Mouse (Mus musculus): ENCODE measurements around the gene 4931406P16Rik. TPM values are rescaled to one million over a fixed set of nuclear protein-coding genes. Genes with fewer than 3 reads are reported as not detected.
"Not testable (repeated sequence)": the region's sequence is repeated elsewhere in the genome, so short reads cannot be mapped to it uniquely, and the experiment has no call there.

The 4931406P16Rik gene
- polyA plus RNA-seq, 1 experiment from 2014 or later = 40.3 TPM

- peaks cover 38% of the 10 kb centered on the region for H3K36me3 ChIP-seq (ENCODE audit: control insufficient read depth, insufficient read depth, low read length)
- H3K27ac ChIP-seq (replicated peaks; ENCODE audit: low read depth, low read length) = no peak overlapping the region
- no peaks in the 10 kb centered on the region for H3K27me3 ChIP-seq (replicated peaks; ENCODE audit: control insufficient read depth, insufficient read depth, low read length)
- H3K9me3 ChIP-seq (ENCODE audit: control insufficient read depth, low read length) = no peaks in the 10 kb centered on the region
- WGBS = 56% methylated on average over 5 of the region's 5 CpGs
- no peak overlapping the region for H3K9ac ChIP-seq (ENCODE audit: low read depth, low read length)
- no peaks in the 10 kb centered on the region; the same call in 1 of the 2 replicates for H3K4me1 ChIP-seq (ENCODE audit: control insufficient read depth, insufficient read depth, low read length)
- peak; percentile 26; the same call in 1 of the 2 replicates for ATAC-seq (ENCODE audit: low read depth)
- H3K4me2 ChIP-seq (ENCODE audit: low read depth, low read length) = no peak overlapping the region
- DNase-seq (ENCODE audit: low spot score) = peak; percentile 42
- no peak overlapping the region for H3K4me3 ChIP-seq (ENCODE audit: low read depth, low read length)
Observed at GRCm38 (mm10) chr7:34339164-34339489, 25.8 kb upstream of the 4931406P16Rik start.

- H3K9me3 ChIP-seq (ENCODE audit: control insufficient read depth, low read length) = no peaks in the 10 kb centered on the region
- no peak overlapping the region for H3K9ac ChIP-seq (ENCODE audit: low read depth, low read length)
- no peaks in the 10 kb centered on the region; the same call in 1 of the 2 replicates for H3K4me1 ChIP-seq (ENCODE audit: control insufficient read depth, insufficient read depth, low read length)
- no peak overlapping the region for H3K4me3 ChIP-seq (ENCODE audit: low read depth, low read length)
- no peak overlapping the region; the same call in 1 of the 2 replicates for H3K27ac ChIP-seq (replicated peaks; ENCODE audit: low read depth, low read length)
- no peaks in the 10 kb centered on the region for H3K27me3 ChIP-seq (replicated peaks; ENCODE audit: control insufficient read depth, insufficient read depth, low read length)
- H3K36me3 ChIP-seq (ENCODE audit: control insufficient read depth, insufficient read depth, low read length) = peaks cover 33% of the 10 kb centered on the region
- ATAC-seq (ENCODE audit: low read depth) (peak; percentile 24; the same call in 1 of the 2 replicates), DNase-seq (ENCODE audit: low spot score) (peak; percentile 21)
- H3K4me2 ChIP-seq (ENCODE audit: low read depth, low read length) = no peak overlapping the region
- WGBS = 36% methylated on average over 9 of the region's 9 CpGs
Observed at GRCm38 (mm10) chr7:34338445-34339163, 25.3 kb upstream of the 4931406P16Rik start.

GRCm38 (mm10) chr7:34337268-34337667 lies 23.9 kb upstream of the 4931406P16Rik start:
- no peak overlapping the region for H3K4me2 ChIP-seq (ENCODE audit: low read depth, low read length)
- no peak overlapping the region for H3K9ac ChIP-seq (ENCODE audit: low read depth, low read length)
- WGBS = 86% methylated on average over 2 of the region's 2 CpGs
- no peak for ATAC-seq (ENCODE audit: low read depth)
- H3K27ac ChIP-seq (replicated peaks; ENCODE audit: low read depth, low read length) = no peak overlapping the region
- H3K4me3 ChIP-seq (ENCODE audit: low read depth, low read length) = no peak overlapping the region
- H3K36me3 ChIP-seq (ENCODE audit: control insufficient read depth, insufficient read depth, low read length) = peaks cover 20% of the 10 kb centered on the region
- no peaks in the 10 kb centered on the region for H3K27me3 ChIP-seq (replicated peaks; ENCODE audit: control insufficient read depth, insufficient read depth, low read length)
- no peaks in the 10 kb centered on the region; the same call in 1 of the 2 replicates for H3K4me1 ChIP-seq (ENCODE audit: control insufficient read depth, insufficient read depth, low read length)
- H3K9me3 ChIP-seq (ENCODE audit: control insufficient read depth, low read length) = no peaks in the 10 kb centered on the region
- DNase-seq (ENCODE audit: low spot score) = no peak

- H3K4me3 ChIP-seq (ENCODE audit: low read depth, low read length); H3K9me3 ChIP-seq (ENCODE audit: control insufficient read depth, low read length); ATAC-seq (ENCODE audit: low read depth); H3K9ac ChIP-seq (ENCODE audit: low read depth, low read length); H3K27me3 ChIP-seq (replicated peaks; ENCODE audit: control insufficient read depth, insufficient read depth, low read length); H3K27ac ChIP-seq (replicated peaks; ENCODE audit: low read depth, low read length); H3K4me1 ChIP-seq (ENCODE audit: control insufficient read depth, insufficient read depth, low read length); H3K4me2 ChIP-seq (ENCODE audit: low read depth, low read length); DNase-seq (ENCODE audit: low spot score): not testable (repeated sequence)
- 89% methylated on average over 1 of the region's 1 CpGs for WGBS
- peaks cover 13% of the 10 kb centered on the region for H3K36me3 ChIP-seq (ENCODE audit: control insufficient read depth, insufficient read depth, low read length)
Observed at GRCm38 (mm10) chr7:34336545-34336944, 23.2 kb upstream of the 4931406P16Rik start.

GRCm38 (mm10) chr7:34327493-34327892 lies 14.1 kb upstream of the 4931406P16Rik start:
- H3K4me3 ChIP-seq (ENCODE audit: low read depth, low read length) = no peak overlapping the region
- H3K4me2 ChIP-seq (ENCODE audit: low read depth, low read length) = no peak overlapping the region
- 50% methylated on average over 3 of the region's 3 CpGs for WGBS
- no peak overlapping the region for H3K27ac ChIP-seq (replicated peaks; ENCODE audit: low read depth, low read length)
- no peaks in the 10 kb centered on the region for H3K9me3 ChIP-seq (ENCODE audit: control insufficient read depth, low read length)
- H3K9ac ChIP-seq (ENCODE audit: low read depth, low read length) = no peak overlapping the region
- H3K27me3 ChIP-seq (replicated peaks; ENCODE audit: control insufficient read depth, insufficient read depth, low read length) = no peaks in the 10 kb centered on the region
- H3K36me3 ChIP-seq (ENCODE audit: control insufficient read depth, insufficient read depth, low read length) = no peaks in the 10 kb centered on the region
- DNase-seq (ENCODE audit: low spot score) (peak; percentile 66), ATAC-seq (ENCODE audit: low read depth) (0 out of 2 replicates have a peak, but pooled peaks have one; percentile 55)
- H3K4me1 ChIP-seq (ENCODE audit: control insufficient read depth, insufficient read depth, low read length) = no peaks in the 10 kb centered on the region

GRCm38 (mm10) chr7:34324857-34325256 lies 11.5 kb upstream of the 4931406P16Rik start:
- ATAC-seq (ENCODE audit: low read depth) (no peak), DNase-seq (ENCODE audit: low spot score) (no peak)
- Histone ChIP-seq H3K4me3 (ENCODE audit: low read depth, low read length) (no peak overlapping the region), H3K27ac (replicated peaks; ENCODE audit: low read depth, low read length) (no peak overlapping the region), H3K27me3 (replicated peaks; ENCODE audit: control insufficient read depth, insufficient read depth, low read length) (no peaks in the 10 kb centered on the region), H3K9ac (ENCODE audit: low read depth, low read length) (no peak overlapping the region), H3K36me3 (ENCODE audit: control insufficient read depth, insufficient read depth, low read length) (no peaks in the 10 kb centered on the region), H3K9me3 (ENCODE audit: control insufficient read depth, low read length) (no peaks in the 10 kb centered on the region), H3K4me1 (ENCODE audit: control insufficient read depth, insufficient read depth, low read length) (no peaks in the 10 kb centered on the region), H3K4me2 (ENCODE audit: low read depth, low read length) (no peak overlapping the region)
- 93% methylated on average over 1 of the region's 1 CpGs for WGBS

- 91% methylated on average over 2 of the region's 2 CpGs for WGBS
- Histone ChIP-seq H3K4me3 (ENCODE audit: low read depth, low read length) (no peak overlapping the region), H3K9me3 (ENCODE audit: control insufficient read depth, low read length) (no peaks in the 10 kb centered on the region), H3K9ac (ENCODE audit: low read depth, low read length) (no peak overlapping the region), H3K4me1 (ENCODE audit: control insufficient read depth, insufficient read depth, low read length) (no peaks in the 10 kb centered on the region), H3K36me3 (ENCODE audit: control insufficient read depth, insufficient read depth, low read length) (no peaks in the 10 kb centered on the region), H3K4me2 (ENCODE audit: low read depth, low read length) (no peak overlapping the region), H3K27ac (replicated peaks; ENCODE audit: low read depth, low read length) (no peak overlapping the region), H3K27me3 (replicated peaks; ENCODE audit: control insufficient read depth, insufficient read depth, low read length) (no peaks in the 10 kb centered on the region)
- DNase-seq (ENCODE audit: low spot score) (no peak), ATAC-seq (ENCODE audit: low read depth) (no peak)
Observed at GRCm38 (mm10) chr7:34324005-34324404, 10.7 kb upstream of the 4931406P16Rik start.

- Histone ChIP-seq H3K27ac (replicated peaks; ENCODE audit: low read depth, low read length) (no peak overlapping the region), H3K27me3 (replicated peaks; ENCODE audit: control insufficient read depth, insufficient read depth, low read length) (no peaks in the 10 kb centered on the region), H3K36me3 (ENCODE audit: control insufficient read depth, insufficient read depth, low read length) (no peaks in the 10 kb centered on the region), H3K4me2 (ENCODE audit: low read depth, low read length) (no peak overlapping the region), H3K4me1 (ENCODE audit: control insufficient read depth, insufficient read depth, low read length) (no peaks in the 10 kb centered on the region), H3K9me3 (ENCODE audit: control insufficient read depth, low read length) (no peaks in the 10 kb centered on the region), H3K9ac (ENCODE audit: low read depth, low read length) (no peak overlapping the region), H3K4me3 (ENCODE audit: low read depth, low read length) (no peak overlapping the region)
- 74% methylated on average over 8 of the region's 8 CpGs for WGBS
- DNase-seq (ENCODE audit: low spot score) (no peak), ATAC-seq (ENCODE audit: low read depth) (no peak)
Observed at GRCm38 (mm10) chr7:34323351-34323750, 10.0 kb upstream of the 4931406P16Rik start.

GRCm38 (mm10) chr7:34321958-34322357 lies 8.6 kb upstream of the 4931406P16Rik start:
- 81% methylated on average over 4 of the region's 4 CpGs for WGBS
- Histone ChIP-seq H3K4me1 (ENCODE audit: control insufficient read depth, insufficient read depth, low read length) (no peaks in the 10 kb centered on the region), H3K9me3 (ENCODE audit: control insufficient read depth, low read length) (no peaks in the 10 kb centered on the region)

More at GRCm38 (mm10) chr7:34321958-34322357, 8.6 kb upstream of the 4931406P16Rik start:
- H3K4me2 ChIP-seq (ENCODE audit: low read depth, low read length) = no peak overlapping the region
- no peaks in the 10 kb centered on the region for H3K27me3 ChIP-seq (replicated peaks; ENCODE audit: control insufficient read depth, insufficient read depth, low read length)
- no peak for DNase-seq (ENCODE audit: low spot score)
- H3K9ac ChIP-seq (ENCODE audit: low read depth, low read length) = no peak overlapping the region
- H3K36me3 ChIP-seq (ENCODE audit: control insufficient read depth, insufficient read depth, low read length) = no peaks in the 10 kb centered on the region
- H3K4me3 ChIP-seq (ENCODE audit: low read depth, low read length) = no peak overlapping the region
- no peak for ATAC-seq (ENCODE audit: low read depth)
- H3K27ac ChIP-seq (replicated peaks; ENCODE audit: low read depth, low read length) = no peak overlapping the region
